Mouse (Mus musculus): ENCODE measurements around the gene Rasd1. TPM values are rescaled to one million over a fixed set of nuclear protein-coding genes. Genes with fewer than 3 reads are reported as not detected.
A peak's percentile ranks its signal among the peaks of the same experiment; 100 is the strongest.
"Not testable (repeated sequence)": the region's sequence is repeated elsewhere in the genome, so short reads cannot be mapped to it uniquely, and the experiment has no call there.

The Rasd1 gene
- polyA plus RNA-seq, 1 experiment, result 3.7 TPM

DNA sequence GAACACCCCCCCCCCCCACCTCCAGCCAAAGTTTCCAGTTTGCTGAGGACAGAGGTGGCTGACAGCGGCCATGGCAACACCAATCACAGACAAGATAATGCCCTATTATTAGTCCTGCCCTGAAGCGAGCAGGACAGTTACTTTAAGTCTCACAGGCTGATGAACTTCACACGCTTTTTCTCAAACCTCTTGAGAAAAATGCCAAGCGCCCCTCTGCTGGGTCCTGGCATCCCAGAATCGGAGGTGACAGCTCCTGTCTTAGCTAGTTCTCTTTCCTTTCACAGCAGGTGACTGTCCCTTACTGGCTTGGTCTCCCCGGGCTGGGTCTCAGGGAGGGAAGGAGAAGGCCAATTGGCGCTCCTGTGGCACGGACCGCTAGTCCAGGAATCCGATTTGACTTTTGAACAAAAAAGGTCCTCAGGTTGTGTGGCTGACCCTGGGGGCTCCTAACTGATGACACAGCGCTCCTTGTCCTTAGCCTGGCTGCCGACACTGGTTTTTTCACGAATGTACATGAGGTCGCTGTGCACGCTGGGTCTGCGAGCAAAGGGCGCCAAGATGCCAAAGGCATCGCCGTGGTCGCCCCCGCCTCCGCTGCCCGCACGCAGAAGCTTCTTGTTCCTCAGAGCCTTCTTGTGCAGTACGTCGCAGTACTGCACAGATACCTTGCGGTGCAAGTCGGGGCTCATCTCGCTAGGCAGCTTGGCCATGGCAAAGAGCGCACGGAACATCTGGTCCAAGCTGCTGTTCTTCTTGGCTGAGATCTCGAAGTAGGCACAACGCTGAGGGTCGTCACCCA lies 1.2 kb downstream of the Rasd1 start:
- Histone ChIP-seq H3K4me3 (ENCODE audit: insufficient read depth, low read length) (peak overlapping the region; percentile 35), H3K27ac (ENCODE audit: insufficient read depth, low read length) (no peak overlapping the region)
- TF ChIP-seq POLR2A (IDR thresholded peaks at IDR 0.05; ENCODE audit: extremely low read depth, insufficient read depth, low read length), result 0 out of 2 replicates have a peak, but pooled peaks have one; percentile 24
- no peak for TF ChIP-seq CTCF (IDR thresholded peaks at IDR 0.05; ENCODE audit: extremely low read depth, insufficient read depth, low read length)

DNA sequence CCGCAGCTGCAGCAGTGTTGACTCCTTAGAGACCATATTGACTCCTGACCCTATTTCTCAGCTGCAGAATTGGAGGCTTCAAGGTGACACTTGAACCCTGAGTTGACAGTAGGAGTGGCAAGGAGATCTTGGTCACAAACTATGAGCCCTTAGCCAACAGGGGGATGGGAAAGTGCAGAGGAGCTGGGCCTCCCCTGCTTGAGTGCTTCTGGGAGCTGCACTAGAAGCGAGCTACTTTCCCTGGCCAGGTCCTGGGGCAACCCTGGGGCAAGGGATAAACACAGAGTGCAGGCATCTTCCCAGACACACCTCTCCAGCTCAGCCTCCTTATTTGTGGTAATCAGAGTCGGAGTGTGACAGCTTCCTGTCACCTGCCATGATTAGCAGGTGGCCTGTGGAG lies 2.2 kb downstream of the Rasd1 start:
- Histone ChIP-seq H3K4me1 (ENCODE audit: control insufficient read depth, insufficient read depth, low read length) (peaks cover 4% of the 10 kb centered on the region), H3K4me3 (ENCODE audit: insufficient read depth, low read length) (no peak overlapping the region), H3K27ac (ENCODE audit: insufficient read depth, low read length) (no peak overlapping the region)
- TF ChIP-seq CTCF (IDR thresholded peaks at IDR 0.05; ENCODE audit: extremely low read depth, insufficient read depth, low read length), result no peak
- TF ChIP-seq POLR2A (IDR thresholded peaks at IDR 0.05; ENCODE audit: extremely low read depth, insufficient read depth, low read length), result no peak

More for the DNA sequence above, 1.2 kb downstream of the Rasd1 start:
- H3K4me1 ChIP-seq (ENCODE audit: control insufficient read depth, insufficient read depth, low read length), result peaks cover 4% of the 10 kb centered on the region

DNA sequence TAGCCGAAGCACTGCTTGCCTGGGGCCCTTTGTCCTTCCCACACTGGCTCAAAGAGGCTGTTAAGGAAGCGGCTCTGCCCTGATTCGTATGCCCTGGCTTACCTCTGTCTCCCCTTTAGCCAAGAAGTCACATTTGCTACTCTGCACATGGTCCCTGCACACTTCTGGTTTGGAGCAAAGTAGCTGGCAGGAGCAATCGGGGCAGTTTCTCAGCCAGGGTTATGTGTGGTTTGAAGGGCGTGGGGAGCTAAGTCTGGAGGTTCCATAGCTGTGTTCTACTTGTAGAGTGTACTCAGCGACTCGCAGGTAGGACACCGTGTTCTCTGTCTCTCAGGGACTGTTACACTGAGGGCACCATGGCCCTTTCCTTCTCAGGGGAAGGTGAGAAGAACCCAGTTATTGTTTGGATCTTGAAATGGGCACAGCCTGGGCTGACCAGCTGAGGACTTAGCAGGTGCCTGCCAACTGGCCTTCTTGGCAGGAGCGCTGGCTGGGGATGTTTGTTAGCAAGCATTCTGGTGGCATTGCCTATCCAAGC lies 3.3 kb downstream of the Rasd1 start:
- no peak for TF ChIP-seq POLR2A (IDR thresholded peaks at IDR 0.05; ENCODE audit: extremely low read depth, insufficient read depth, low read length)
- no peak for TF ChIP-seq CTCF (IDR thresholded peaks at IDR 0.05; ENCODE audit: extremely low read depth, insufficient read depth, low read length)
- Histone ChIP-seq H3K4me1 (ENCODE audit: control insufficient read depth, insufficient read depth, low read length) (peaks cover 4% of the 10 kb centered on the region), H3K27ac (ENCODE audit: insufficient read depth, low read length) (peak overlapping the region; percentile 36; the same call in 1 of the 2 replicates), H3K4me3 (ENCODE audit: insufficient read depth, low read length) (no peak overlapping the region)

DNA sequence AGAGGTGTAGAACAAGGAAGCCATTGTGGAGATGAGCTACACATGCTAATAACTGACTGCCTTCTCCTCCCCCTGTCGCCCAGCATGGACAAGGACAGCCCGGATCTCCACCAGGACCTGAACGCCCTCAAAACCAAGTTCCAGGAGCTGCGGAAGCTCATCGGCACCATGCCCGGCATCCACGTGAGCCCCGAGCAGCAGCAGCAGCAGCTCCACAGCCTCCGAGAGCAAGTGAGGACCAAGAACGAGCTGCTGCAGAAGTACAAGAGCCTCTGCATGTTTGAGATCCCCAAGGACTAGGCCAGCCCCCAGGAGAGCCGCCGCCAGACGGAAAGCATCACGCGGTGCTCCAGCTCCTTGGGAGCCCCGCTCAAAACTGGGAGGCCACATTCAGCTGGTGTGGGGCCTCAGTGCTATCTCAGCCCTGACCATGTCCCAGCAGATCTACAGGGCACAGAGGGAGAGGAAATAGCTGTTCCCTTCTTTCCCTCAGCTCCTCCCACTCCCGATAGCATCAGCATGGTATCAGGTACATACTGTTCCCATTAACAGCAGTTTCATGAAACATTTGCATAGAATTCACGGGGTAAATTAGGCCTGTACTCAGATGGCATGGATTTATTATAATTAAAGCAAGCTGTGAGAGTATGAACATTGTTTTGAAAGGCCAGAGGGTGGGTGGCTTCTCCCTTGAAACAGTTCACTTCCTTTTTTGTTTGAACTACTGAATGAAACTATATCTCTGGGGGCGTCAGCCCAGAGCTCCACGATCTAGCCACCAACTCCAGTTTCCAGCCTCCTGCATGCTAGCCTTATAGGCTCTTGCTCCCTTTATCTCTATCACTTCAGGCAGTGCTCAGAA lies 4.0 kb downstream of the Rasd1 start:
- H3K4me3 ChIP-seq (ENCODE audit: insufficient read depth, low read length), result no peak overlapping the region
- H3K4me1 ChIP-seq (ENCODE audit: control insufficient read depth, insufficient read depth, low read length), result peaks cover 4% of the 10 kb centered on the region
- H3K27ac ChIP-seq (ENCODE audit: insufficient read depth, low read length), result 0 out of 2 replicates have a peak overlapping the region, but pooled peaks have one; percentile 6
- TF ChIP-seq POLR2A (IDR thresholded peaks at IDR 0.05; ENCODE audit: extremely low read depth, insufficient read depth, low read length) (no peak; the same call in 1 of the 2 replicates), CTCF (IDR thresholded peaks at IDR 0.05; ENCODE audit: extremely low read depth, insufficient read depth, low read length) (no peak)

DNA sequence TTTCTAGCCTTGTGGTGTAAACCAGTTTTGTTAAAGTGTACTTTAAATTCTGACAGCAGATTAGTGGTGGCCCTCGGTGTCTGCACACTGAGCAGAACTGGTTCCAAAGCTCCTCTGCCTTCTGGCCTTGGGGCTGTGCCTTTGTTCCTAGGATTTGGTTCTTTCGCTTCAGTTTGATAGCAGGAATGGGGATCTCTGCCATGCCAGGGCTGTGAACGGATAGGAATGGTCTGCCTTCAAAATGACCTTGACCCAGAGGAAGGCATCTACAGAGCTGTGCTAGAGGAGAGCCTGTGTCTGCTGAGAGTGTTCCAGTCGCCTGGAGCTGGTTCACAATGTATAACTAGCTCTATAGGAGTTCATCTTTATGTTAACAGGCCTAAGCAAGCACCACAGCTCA lies 5.3 kb downstream of the Rasd1 start:
- TF ChIP-seq CTCF (IDR thresholded peaks at IDR 0.05; ENCODE audit: extremely low read depth, insufficient read depth, low read length) (no peak), POLR2A (IDR thresholded peaks at IDR 0.05; ENCODE audit: extremely low read depth, insufficient read depth, low read length) (no peak)
- H3K27ac ChIP-seq (ENCODE audit: insufficient read depth, low read length), result no peak overlapping the region
- H3K4me1 ChIP-seq (ENCODE audit: control insufficient read depth, insufficient read depth, low read length), result peaks cover 4% of the 10 kb centered on the region
- H3K4me3 ChIP-seq (ENCODE audit: insufficient read depth, low read length), result no peak overlapping the region

DNA sequence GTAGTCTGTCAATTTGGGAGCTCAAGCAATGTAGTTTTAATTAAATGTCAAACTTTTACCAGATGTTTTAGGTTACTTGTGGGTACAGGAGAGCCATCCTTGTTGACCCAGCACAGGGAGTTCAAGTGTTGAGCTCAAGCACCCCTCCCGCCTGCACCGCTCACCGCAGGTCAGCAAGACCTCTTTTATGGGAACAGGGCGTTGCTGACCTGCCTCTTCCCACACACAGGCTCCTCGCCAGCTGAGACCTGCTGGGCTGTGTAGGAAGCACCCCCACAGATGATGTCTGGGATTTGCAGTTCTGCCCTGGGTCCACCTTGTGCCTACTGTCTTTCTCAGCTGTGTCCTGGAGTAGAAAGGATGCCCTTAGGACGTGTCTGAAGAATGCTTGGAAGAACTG lies 8.0 kb downstream of the Rasd1 start:
- Histone ChIP-seq H3K27ac (ENCODE audit: insufficient read depth, low read length) (no peak overlapping the region), H3K4me1 (ENCODE audit: control insufficient read depth, insufficient read depth, low read length) (peaks cover 4% of the 10 kb centered on the region), H3K4me3 (ENCODE audit: insufficient read depth, low read length) (no peak overlapping the region)
- no peak for TF ChIP-seq CTCF (IDR thresholded peaks at IDR 0.05; ENCODE audit: extremely low read depth, insufficient read depth, low read length)
- TF ChIP-seq POLR2A (IDR thresholded peaks at IDR 0.05; ENCODE audit: extremely low read depth, insufficient read depth, low read length), result no peak

DNA sequence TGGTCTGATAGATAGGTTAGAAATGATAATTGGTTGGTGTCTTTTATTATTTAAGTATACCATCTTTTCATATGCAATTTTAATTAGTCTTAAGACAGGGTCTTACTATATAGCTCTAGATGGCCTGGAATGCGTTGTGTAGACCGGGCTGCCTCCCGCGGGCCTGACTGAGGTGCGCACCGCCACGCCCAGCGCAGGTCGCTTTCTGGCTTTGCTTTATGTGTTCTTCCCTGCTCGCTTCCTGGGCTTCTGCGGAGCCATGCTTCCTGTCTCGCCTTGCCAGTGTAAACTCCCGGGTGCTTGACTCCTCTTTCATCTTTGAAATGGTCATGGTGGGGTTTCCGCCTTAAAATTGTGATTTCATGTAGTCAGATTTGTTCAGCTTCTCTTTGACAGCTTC lies 11.9 kb downstream of the Rasd1 start:
- no peak overlapping the region for H3K27ac ChIP-seq (ENCODE audit: insufficient read depth, low read length)
- TF ChIP-seq POLR2A (IDR thresholded peaks at IDR 0.05; ENCODE audit: extremely low read depth, insufficient read depth, low read length) (no peak), CTCF (IDR thresholded peaks at IDR 0.05; ENCODE audit: extremely low read depth, insufficient read depth, low read length) (no peak)
- H3K4me1 ChIP-seq (ENCODE audit: control insufficient read depth, insufficient read depth, low read length), result peaks cover 2% of the 10 kb centered on the region; the same call in 1 of the 2 replicates

DNA sequence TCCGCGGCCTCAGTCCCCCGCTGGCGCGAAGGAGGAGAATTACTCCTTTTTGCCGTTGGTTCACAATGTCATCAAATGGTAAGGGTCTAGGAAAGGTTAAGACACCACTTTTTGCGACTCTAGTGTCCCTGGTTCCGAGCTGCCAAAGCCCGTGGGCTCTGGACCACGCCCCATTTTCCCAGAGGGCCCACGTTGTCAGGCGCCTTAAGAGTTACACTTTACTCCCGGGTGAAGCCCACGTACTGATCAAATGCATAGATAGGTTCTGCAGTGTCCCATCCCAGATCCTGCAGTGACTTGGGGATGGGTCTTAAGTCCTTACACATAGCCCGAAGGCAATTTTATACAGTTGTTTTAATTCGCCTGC lies 16.4 kb downstream of the Rasd1 start:
- H3K4me3 ChIP-seq (ENCODE audit: insufficient read depth, low read length), result peak overlapping the region; percentile 72
- peak overlapping the region; percentile 35; the same call in 1 of the 2 replicates for H3K27ac ChIP-seq (ENCODE audit: insufficient read depth, low read length)
- peaks cover 2% of the 10 kb centered on the region; the same call in 1 of the 2 replicates for H3K4me1 ChIP-seq (ENCODE audit: control insufficient read depth, insufficient read depth, low read length)
- no peak for TF ChIP-seq CTCF (IDR thresholded peaks at IDR 0.05; ENCODE audit: extremely low read depth, insufficient read depth, low read length)
- no peak for TF ChIP-seq POLR2A (IDR thresholded peaks at IDR 0.05; ENCODE audit: extremely low read depth, insufficient read depth, low read length)

More for the DNA sequence above, 11.9 kb downstream of the Rasd1 start:
- no peak overlapping the region for H3K4me3 ChIP-seq (ENCODE audit: insufficient read depth, low read length)

DNA sequence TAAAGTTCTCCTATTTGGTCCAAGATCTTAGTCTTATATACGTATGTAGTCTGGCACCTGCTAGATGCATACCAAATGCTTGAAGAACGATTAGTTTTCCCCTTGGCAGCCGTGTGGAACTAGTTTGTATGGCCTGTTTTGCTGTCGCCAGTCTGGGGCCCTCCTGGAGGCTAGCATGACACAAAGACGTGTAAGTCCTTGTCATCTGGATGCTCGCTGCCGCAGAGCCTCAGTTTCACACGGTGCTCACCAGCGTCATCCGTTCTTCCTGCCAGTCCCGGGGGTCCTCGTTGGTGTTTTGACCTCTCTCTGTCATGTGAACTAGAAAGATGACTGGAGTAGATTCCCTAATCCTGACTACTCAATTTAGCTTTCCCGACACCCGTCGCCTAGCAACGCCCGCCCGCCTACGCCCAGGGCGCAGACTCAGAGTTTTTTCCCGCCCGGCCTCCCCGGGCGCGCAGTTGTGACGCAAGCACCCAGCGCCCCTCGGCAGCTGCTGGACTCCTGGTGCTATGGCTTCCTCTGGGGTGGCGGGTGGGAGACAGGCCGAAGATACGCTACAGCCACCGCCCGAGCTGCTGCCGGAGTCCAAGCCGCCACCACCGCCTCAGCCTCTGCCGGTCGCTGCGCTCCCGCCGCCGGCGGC lies 16.9 kb downstream of the Rasd1 start, which contains the start of gene Med9:
Gene Med9 (plus strand): TSS at position 455 of the 649 bp plus-strand sequence.
- Histone ChIP-seq H3K4me1 (ENCODE audit: control insufficient read depth, insufficient read depth, low read length) (peaks cover 2% of the 10 kb centered on the region; the same call in 1 of the 2 replicates), H3K27ac (ENCODE audit: insufficient read depth, low read length) (peak within 1 kb of the TSS; percentile 35), H3K4me3 (ENCODE audit: insufficient read depth, low read length) (peak within 1 kb of the TSS; percentile 72)
- peak; percentile 64 for TF ChIP-seq POLR2A (IDR thresholded peaks at IDR 0.05; ENCODE audit: extremely low read depth, insufficient read depth, low read length)
- no peak for TF ChIP-seq CTCF (IDR thresholded peaks at IDR 0.05; ENCODE audit: extremely low read depth, insufficient read depth, low read length)

DNA sequence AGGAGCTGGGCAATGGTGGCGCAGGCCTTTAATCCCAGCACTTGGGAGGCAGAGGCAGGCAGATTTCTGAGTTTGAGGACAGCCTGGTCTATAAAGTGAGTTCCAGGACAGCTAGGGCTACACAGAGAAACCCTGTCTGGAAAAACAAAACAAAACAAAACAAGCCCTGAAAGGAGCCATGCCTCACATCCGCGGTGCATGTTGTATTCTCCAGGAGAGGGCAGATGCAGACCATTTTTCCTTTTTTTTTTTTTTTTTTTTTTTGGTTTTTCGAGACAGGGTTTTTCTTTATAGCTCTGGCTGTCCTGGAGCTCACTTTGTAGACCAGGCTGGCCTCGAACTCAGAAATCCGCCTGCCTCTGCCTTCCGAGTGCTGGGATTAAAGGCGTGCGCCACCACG lies 19.9 kb downstream of the Rasd1 start:
- H3K4me1 ChIP-seq (ENCODE audit: control insufficient read depth, insufficient read depth, low read length); H3K27ac ChIP-seq (ENCODE audit: insufficient read depth, low read length); H3K4me3 ChIP-seq (ENCODE audit: insufficient read depth, low read length): not testable (repeated sequence)

Data from cortical plate, adult 2 months (tissue).